Mouse (Mus musculus) lung, adult 2 months (tissue): Measurements from ENCODE around the gene Hsd3b7.

Experiments used
- CTCF ChIP-seq: fragments of 200-500 bp; IDR thresholded peaks from 2 replicates; pipeline ENCODE4 v1.5.1; 2011; ENCODE audit warnings: mild to moderate bottlenecking, low read length, control low read depth; ENCODE audit not compliant: insufficient read depth
- POLR2A ChIP-seq: fragments of 200-500 bp; IDR thresholded peaks from 2 replicates; pipeline ENCODE4 v1.6.1; 2011; ENCODE audit warnings: low read depth, mild to moderate bottlenecking, control low read depth, low read length, borderline replicate concordance; ENCODE audit errors: extremely low read depth

DNA sequence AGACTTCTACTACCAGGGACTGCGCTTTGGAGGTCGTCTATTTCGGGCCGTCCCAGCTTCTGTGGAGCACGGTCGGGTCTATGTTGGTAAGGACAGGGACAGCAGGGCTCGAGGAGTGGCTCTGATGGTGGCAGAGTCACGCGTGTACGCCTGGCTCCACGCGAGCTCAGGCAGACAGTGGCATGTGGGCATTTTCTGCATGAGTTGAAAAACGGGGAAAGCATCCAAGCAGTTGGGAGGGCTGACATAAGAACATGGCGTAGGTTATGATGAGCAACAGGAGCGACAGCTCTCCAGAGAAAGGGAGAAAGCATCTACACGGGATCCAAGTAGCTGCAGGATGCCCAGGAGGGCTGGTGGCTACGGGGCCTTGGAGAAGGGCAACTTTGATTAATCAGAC is 1.9 kb downstream of the Hsd3b7 start:
- no peak for TF ChIP-seq POLR2A
- TF ChIP-seq CTCF: no peak
